Mouse (Mus musculus): ENCODE data around the gene Tspan2. TPM values are rescaled to one million over a fixed set of nuclear protein-coding genes. Genes with fewer than 3 reads are reported as not detected.

The Tspan2 gene
- polyA plus RNA-seq, 1 experiment from 2014 or later: 2.1 TPM

DNA sequence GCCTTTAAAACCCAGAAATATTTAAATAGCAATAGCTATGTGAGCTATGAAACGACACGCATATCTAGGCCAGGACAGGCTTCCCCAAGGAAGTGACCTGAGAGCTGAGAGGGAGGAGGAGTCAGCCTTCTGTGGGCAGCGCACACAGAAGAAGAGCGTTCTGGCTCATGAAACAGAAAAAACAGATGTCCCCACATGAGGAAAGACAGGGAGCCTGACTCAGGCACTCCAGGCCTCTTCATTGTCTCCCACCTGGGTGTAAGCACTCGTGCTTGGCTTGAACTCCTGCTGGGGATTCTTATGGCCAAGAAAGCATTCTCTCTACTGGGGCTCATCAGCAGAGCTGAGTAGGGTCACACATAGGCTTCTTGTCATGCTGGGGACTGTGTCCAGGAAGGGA, 10.3 kb downstream of the Tspan2 start:
- Histone ChIP-seq H3K4me1 (ENCODE audit: insufficient read depth) (peaks cover 7% of the 10 kb centered on the region), H3K36me3 (replicated peaks; ENCODE audit: insufficient read depth, low read length) (no peaks in the 10 kb centered on the region), H3K27me3 (ENCODE audit: insufficient read depth, low read length) (no peaks in the 10 kb centered on the region), H3K4me2 (ENCODE audit: low read depth, low read length) (no peak overlapping the region), H3K9me3 (ENCODE audit: low read length) (no peaks in the 10 kb centered on the region), H3K27ac (ENCODE audit: low read depth) (peak overlapping the region; percentile 29; the same call in 1 of the 2 replicates), H3K4me3 (ENCODE audit: low read depth, low read length) (no peak overlapping the region), H3K9ac (replicated peaks) (no peak overlapping the region)
- ATAC-seq: peak; percentile 40; the same call in 1 of the 2 replicates
- DNase-seq: no peak
- TF ChIP-seq CTCF (IDR thresholded peaks at IDR 0.05; ENCODE audit: low read depth): no peak
- no peak for TF ChIP-seq EP300 (IDR thresholded peaks at IDR 0.05; ENCODE audit: low read depth)
- 21% methylated on average over 5 of the region's 5 CpGs for WGBS (ENCODE audit: insufficient replicate concordance)

GRCm38 (mm10) chr3:102746174-102746573, 11.8 kb downstream of the Tspan2 start:
- TF ChIP-seq EP300 (IDR thresholded peaks at IDR 0.05; ENCODE audit: low read depth): no peak
- TF ChIP-seq CTCF (IDR thresholded peaks at IDR 0.05; ENCODE audit: low read depth): no peak
- H3K27me3 ChIP-seq (ENCODE audit: insufficient read depth, low read length): no peaks in the 10 kb centered on the region

GRCm38 (mm10) chr3:102748038-102748437, 13.7 kb downstream of the Tspan2 start:
- Histone ChIP-seq H3K4me3 (ENCODE audit: low read depth, low read length) (no peak overlapping the region), H3K27me3 (ENCODE audit: insufficient read depth, low read length) (no peaks in the 10 kb centered on the region), H3K36me3 (replicated peaks; ENCODE audit: insufficient read depth, low read length) (no peaks in the 10 kb centered on the region), H3K9me3 (ENCODE audit: low read length) (no peaks in the 10 kb centered on the region), H3K9ac (replicated peaks) (no peak overlapping the region), H3K27ac (ENCODE audit: low read depth) (no peak overlapping the region), H3K4me1 (ENCODE audit: insufficient read depth) (peaks cover 7% of the 10 kb centered on the region), H3K4me2 (ENCODE audit: low read depth, low read length) (no peak overlapping the region)
- TF ChIP-seq EP300 (IDR thresholded peaks at IDR 0.05; ENCODE audit: low read depth) (no peak), CTCF (IDR thresholded peaks at IDR 0.05; ENCODE audit: low read depth) (no peak)
- ATAC-seq (no peak), DNase-seq (no peak)
- 65% methylated on average over 3 of the region's 3 CpGs for WGBS (ENCODE audit: insufficient replicate concordance)

More at GRCm38 (mm10) chr3:102746174-102746573, 11.8 kb downstream of the Tspan2 start:
- DNase-seq: no peak
- H3K27ac ChIP-seq (ENCODE audit: low read depth): no peak overlapping the region
- H3K9ac ChIP-seq (replicated peaks): no peak overlapping the region
- H3K9me3 ChIP-seq (ENCODE audit: low read length): no peaks in the 10 kb centered on the region
- peaks cover 7% of the 10 kb centered on the region for H3K4me1 ChIP-seq (ENCODE audit: insufficient read depth)
- 71% methylated on average over 4 of the region's 4 CpGs for WGBS (ENCODE audit: insufficient replicate concordance)
- no peak for ATAC-seq
- no peak overlapping the region for H3K4me3 ChIP-seq (ENCODE audit: low read depth, low read length)
- H3K4me2 ChIP-seq (ENCODE audit: low read depth, low read length): no peak overlapping the region
- H3K36me3 ChIP-seq (replicated peaks; ENCODE audit: insufficient read depth, low read length): no peaks in the 10 kb centered on the region

GRCm38 (mm10) chr3:102748686-102749085, 14.4 kb downstream of the Tspan2 start:
- Histone ChIP-seq H3K9ac (replicated peaks) (no peak overlapping the region), H3K27ac (ENCODE audit: low read depth) (no peak overlapping the region), H3K4me2 (ENCODE audit: low read depth, low read length) (no peak overlapping the region), H3K27me3 (ENCODE audit: insufficient read depth, low read length) (no peaks in the 10 kb centered on the region), H3K4me1 (ENCODE audit: insufficient read depth) (peaks cover 7% of the 10 kb centered on the region), H3K9me3 (ENCODE audit: low read length) (no peaks in the 10 kb centered on the region), H3K36me3 (replicated peaks; ENCODE audit: insufficient read depth, low read length) (no peaks in the 10 kb centered on the region), H3K4me3 (ENCODE audit: low read depth, low read length) (no peak overlapping the region)
- ATAC-seq: no peak
- no peak for TF ChIP-seq CTCF (IDR thresholded peaks at IDR 0.05; ENCODE audit: low read depth)
- TF ChIP-seq EP300 (IDR thresholded peaks at IDR 0.05; ENCODE audit: low read depth): no peak
- no peak for DNase-seq
- whole genome bisulfite sequencing (ENCODE audit: insufficient replicate concordance): 61% methylated on average over 5 of the region's 5 CpGs

DNA sequence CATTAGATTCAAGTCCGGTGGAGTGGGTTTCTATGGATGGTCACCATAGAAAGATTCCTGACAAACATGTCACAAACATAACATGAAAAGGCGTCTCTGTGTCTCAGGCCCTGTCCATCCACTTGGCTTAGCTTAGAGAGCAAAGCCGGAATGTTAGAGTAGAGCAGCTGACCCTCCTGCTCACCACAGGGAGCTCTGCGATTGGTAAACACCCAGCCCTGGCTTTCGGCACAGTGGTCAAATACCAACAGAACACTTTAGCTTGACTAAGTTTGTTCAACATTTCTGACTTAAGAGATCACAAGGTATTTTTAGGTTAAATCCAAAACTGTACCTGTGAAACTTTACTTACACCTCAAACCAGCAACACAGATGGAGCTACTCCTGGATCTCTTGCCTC, 16.8 kb downstream of the Tspan2 start:
- Histone ChIP-seq H3K27ac (ENCODE audit: low read depth) (no peak overlapping the region), H3K9me3 (ENCODE audit: low read length) (no peaks in the 10 kb centered on the region), H3K4me1 (ENCODE audit: insufficient read depth) (no peaks in the 10 kb centered on the region), H3K4me2 (ENCODE audit: low read depth, low read length) (no peak overlapping the region), H3K4me3 (ENCODE audit: low read depth, low read length) (no peak overlapping the region), H3K36me3 (replicated peaks; ENCODE audit: insufficient read depth, low read length) (no peaks in the 10 kb centered on the region), H3K9ac (replicated peaks) (no peak overlapping the region), H3K27me3 (ENCODE audit: insufficient read depth, low read length) (no peaks in the 10 kb centered on the region)
- TF ChIP-seq CTCF (IDR thresholded peaks at IDR 0.05; ENCODE audit: low read depth) (no peak), EP300 (IDR thresholded peaks at IDR 0.05; ENCODE audit: low read depth) (no peak)
- ATAC-seq: no peak
- 78% methylated on average over 5 of the region's 5 CpGs for WGBS (ENCODE audit: insufficient replicate concordance)
- DNase-seq: no peak

DNA sequence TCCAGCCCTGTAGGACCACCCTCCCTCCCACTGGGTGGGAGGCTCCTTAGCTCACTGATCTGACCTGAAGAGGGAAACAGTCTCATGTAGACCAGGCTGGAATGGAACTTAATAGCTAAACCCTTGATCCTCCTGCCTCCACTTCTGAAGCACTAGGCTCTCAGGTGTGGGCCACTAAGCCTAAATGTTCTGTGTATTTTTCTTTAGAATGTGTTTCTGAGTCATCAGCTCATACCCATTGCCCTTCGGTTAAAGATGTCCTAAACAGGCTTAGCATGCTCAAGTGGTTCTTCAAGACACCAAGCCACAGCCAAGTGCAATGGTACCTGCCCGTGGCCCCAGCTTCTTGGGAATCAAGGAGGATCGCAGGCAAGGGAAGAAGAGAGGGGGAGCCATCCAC, 17.2 kb downstream of the Tspan2 start:
- Histone ChIP-seq H3K4me3 (ENCODE audit: low read depth, low read length) (no peak overlapping the region), H3K27me3 (ENCODE audit: insufficient read depth, low read length) (no peaks in the 10 kb centered on the region), H3K4me2 (ENCODE audit: low read depth, low read length) (no peak overlapping the region), H3K4me1 (ENCODE audit: insufficient read depth) (no peaks in the 10 kb centered on the region), H3K9me3 (ENCODE audit: low read length) (no peaks in the 10 kb centered on the region), H3K9ac (replicated peaks) (no peak overlapping the region), H3K36me3 (replicated peaks; ENCODE audit: insufficient read depth, low read length) (no peaks in the 10 kb centered on the region), H3K27ac (ENCODE audit: low read depth) (no peak overlapping the region)
- no peak for TF ChIP-seq EP300 (IDR thresholded peaks at IDR 0.05; ENCODE audit: low read depth)
- TF ChIP-seq CTCF (IDR thresholded peaks at IDR 0.05; ENCODE audit: low read depth): no peak
- ATAC-seq: no peak
- WGBS (ENCODE audit: insufficient replicate concordance): 83% methylated on average over 3 of the region's 3 CpGs
- no peak for DNase-seq

DNA sequence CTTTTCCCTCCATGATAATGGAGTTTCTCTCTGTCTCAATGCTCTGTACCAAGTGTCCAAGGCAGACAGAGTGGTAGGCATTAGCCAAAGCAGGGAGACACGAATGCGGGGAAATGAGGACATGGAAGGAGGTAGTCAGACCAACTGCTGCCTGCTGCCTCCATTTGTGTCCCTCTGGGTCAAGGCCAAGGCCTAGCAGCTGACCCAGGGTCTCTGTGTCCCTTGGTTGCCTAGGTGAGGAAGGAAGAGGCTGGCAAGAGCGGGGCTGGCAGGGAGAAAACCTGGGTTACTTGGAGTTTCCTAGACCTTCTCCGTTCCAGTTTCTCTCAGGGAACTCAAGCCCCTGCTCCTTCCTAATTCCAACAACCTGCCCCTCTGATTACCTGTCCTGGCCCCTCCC, 17.7 kb downstream of the Tspan2 start:
- Histone ChIP-seq H3K27me3 (ENCODE audit: insufficient read depth, low read length) (no peaks in the 10 kb centered on the region), H3K4me3 (ENCODE audit: low read depth, low read length) (no peak overlapping the region), H3K36me3 (replicated peaks; ENCODE audit: insufficient read depth, low read length) (no peaks in the 10 kb centered on the region), H3K4me1 (ENCODE audit: insufficient read depth) (no peaks in the 10 kb centered on the region), H3K9me3 (ENCODE audit: low read length) (no peaks in the 10 kb centered on the region), H3K9ac (replicated peaks) (no peak overlapping the region), H3K4me2 (ENCODE audit: low read depth, low read length) (no peak overlapping the region), H3K27ac (ENCODE audit: low read depth) (no peak overlapping the region)
- TF ChIP-seq EP300 (IDR thresholded peaks at IDR 0.05; ENCODE audit: low read depth): no peak
- no peak for TF ChIP-seq CTCF (IDR thresholded peaks at IDR 0.05; ENCODE audit: low read depth)
- DNase-seq: no peak
- ATAC-seq: no peak
- WGBS (ENCODE audit: insufficient replicate concordance): 77% methylated on average over 4 of the region's 4 CpGs
